Comparison of ENCODE assay signal across 18 mouse cellular contexts in genomic region chr7:84163585-84163984, GRCm38 (mm10).
"Had no signal": no experiment of that assay in that cellular context is flagged by ENCODE, and none has a peak within 500 bp of the region (broad histone marks: within the 10 kb centered on the region; RNA-seq: fewer than 3 reads in every experiment).

No protein-coding gene starts in this region.

- DNase-seq: kidney, adult 9 months; kidney, postnatal 36 days; lung, adult 2 months; lung, postnatal 36 days; right cerebral cortex, postnatal 4 days; thymus, postnatal 36 days had no signal

- H3K4me2 ChIP-seq: liver, embryonic 11.5 days; liver, embryonic 15.5 days; midbrain, embryonic 11.5 days; midbrain, embryonic 15.5 days; neural tube, embryonic 13.5 days; stomach, embryonic 15.5 days had no signal

- H3K4me3 ChIP-seq: layer of hippocampus, adult 2 months; limb, embryonic 10.5 days; liver, embryonic 15.5 days; megakaryocyte, embryonic 14.5 days; midbrain, embryonic 15.5 days; neural tube, embryonic 13.5 days; stomach, embryonic 15.5 days had no signal

- H3K27me3 ChIP-seq: liver, embryonic 15.5 days; midbrain, embryonic 15.5 days; neural tube, embryonic 13.5 days; stomach, embryonic 15.5 days had no signal

- H3K9me3 ChIP-seq: limb, embryonic 10.5 days; liver, embryonic 15.5 days; midbrain, embryonic 15.5 days; neural tube, embryonic 13.5 days; stomach, embryonic 15.5 days had no signal

- H3K9ac ChIP-seq: liver, embryonic 15.5 days; midbrain, embryonic 15.5 days; neural tube, embryonic 13.5 days; stomach, embryonic 15.5 days had no signal

- H3K4me1 ChIP-seq: liver, embryonic 15.5 days; midbrain, embryonic 15.5 days; neural tube, embryonic 13.5 days had no signal

- ATAC-seq: intestine, postnatal 0 days; lung, postnatal 0 days; midbrain, embryonic 15.5 days had no signal

- H3K27ac ChIP-seq: kidney, postnatal 0 days; layer of hippocampus, adult 2 months; limb, embryonic 10.5 days; liver, embryonic 15.5 days; midbrain, embryonic 15.5 days; neural tube, embryonic 13.5 days; stomach, embryonic 15.5 days had no signal

- H3K36me3 ChIP-seq: limb, embryonic 10.5 days; liver, embryonic 15.5 days; midbrain, embryonic 15.5 days; neural tube, embryonic 13.5 days; stomach, embryonic 15.5 days had no signal
